Mouse (Mus musculus): ENCODE results near the gene BC035044. TPM values are rescaled to one million over a fixed set of nuclear protein-coding genes. Genes with fewer than 3 reads are reported as not detected.
"Not testable (repeated sequence)": the region's sequence is repeated elsewhere in the genome, so short reads cannot be mapped to it uniquely, and the experiment has no call there.

BC035044 gene
- polyA plus RNA-seq (2015; fragmentation: Nextera tagmentation; extraction: Ambion mirVana), result 0.46 and 0.60 TPM in 2 replicates

DNA sequence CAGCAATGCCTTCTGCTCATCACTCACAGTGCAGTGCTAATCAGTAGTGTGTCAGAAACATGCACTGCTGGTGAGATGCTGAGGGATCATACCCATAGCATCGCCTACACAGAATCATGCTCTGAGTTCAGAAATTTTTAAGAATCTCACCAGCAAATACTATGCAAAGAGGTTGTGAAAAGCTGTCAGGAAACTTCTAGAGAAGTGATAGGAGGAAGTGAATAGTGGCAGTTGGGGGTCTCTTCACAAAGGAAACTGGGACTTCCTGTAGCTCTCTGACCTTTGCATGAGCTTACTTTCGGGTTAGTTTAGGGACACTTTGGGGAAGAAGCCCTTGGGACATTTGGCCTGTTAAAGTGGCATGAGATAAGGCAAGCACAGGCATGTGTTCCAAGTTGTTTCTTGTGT lies at the start of gene BC035044:
Gene BC035044, minus strand, starts transcription at position 179 of the 408 bp plus-strand sequence.
- no peak within 1 kb of the TSS for H3K9ac ChIP-seq (replicated peaks)
- no peaks in the 10 kb centered on the region for H3K9me3 ChIP-seq
- H3K27ac ChIP-seq (replicated peaks), result no peak within 1 kb of the TSS
- ATAC-seq (replicated peaks), result no peak
- no peaks in the 10 kb centered on the region for H3K36me3 ChIP-seq
- no peak within 1 kb of the TSS for H3K4me3 ChIP-seq
- H3K27me3 ChIP-seq, result no peaks in the 10 kb centered on the region
- no peak within 1 kb of the TSS for H3K4me2 ChIP-seq (replicated peaks)
- 75% methylated on average over 2 of the region's 2 CpGs for WGBS
- H3K4me1 ChIP-seq, result no peaks in the 10 kb centered on the region

DNA sequence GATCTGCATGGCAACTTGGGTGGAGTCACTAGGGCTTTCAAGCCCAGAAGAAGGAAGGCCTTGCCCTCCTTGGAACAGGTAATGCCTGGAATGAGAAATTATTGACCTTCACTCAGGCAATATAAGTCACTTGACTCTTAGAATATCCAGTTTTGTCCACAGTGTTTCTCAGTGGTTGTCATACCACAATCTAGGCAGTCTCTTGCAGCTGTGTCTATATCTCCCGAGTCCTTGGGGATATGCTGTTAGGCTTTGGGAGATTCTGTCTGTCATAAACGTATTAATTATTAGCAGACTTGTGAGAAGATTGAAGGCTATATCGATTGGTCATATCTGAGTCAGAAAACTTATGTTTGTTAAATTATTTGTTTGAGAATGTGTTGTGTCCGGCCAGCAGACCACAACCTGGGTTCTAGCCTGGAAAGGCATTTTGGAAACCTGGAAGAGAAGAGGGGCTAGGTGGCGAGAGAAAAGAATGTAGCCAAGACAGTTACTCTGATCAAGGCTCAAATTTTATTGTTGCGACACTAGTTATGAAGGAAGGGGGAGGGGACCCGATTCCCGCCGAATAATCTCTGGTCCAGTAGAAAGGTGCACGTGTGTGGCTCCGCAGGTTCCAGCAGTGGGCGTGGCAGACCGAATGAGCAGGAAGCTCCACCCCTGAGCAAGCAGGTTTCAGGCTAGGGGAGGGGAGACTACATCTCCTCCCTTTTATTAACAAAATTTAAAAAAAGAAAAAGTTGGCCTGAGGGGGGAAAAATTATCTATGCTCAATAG lies 45.2 kb upstream of the BC035044 start:
- not testable (repeated sequence) for H3K4me2 ChIP-seq (replicated peaks); H3K4me3 ChIP-seq; H3K4me1 ChIP-seq; H3K9me3 ChIP-seq; H3K27me3 ChIP-seq; H3K36me3 ChIP-seq; H3K9ac ChIP-seq (replicated peaks); H3K27ac ChIP-seq (replicated peaks); ATAC-seq (replicated peaks)
- whole genome bisulfite sequencing, result 97% methylated on average over 5 of the region's 13 CpGs

DNA sequence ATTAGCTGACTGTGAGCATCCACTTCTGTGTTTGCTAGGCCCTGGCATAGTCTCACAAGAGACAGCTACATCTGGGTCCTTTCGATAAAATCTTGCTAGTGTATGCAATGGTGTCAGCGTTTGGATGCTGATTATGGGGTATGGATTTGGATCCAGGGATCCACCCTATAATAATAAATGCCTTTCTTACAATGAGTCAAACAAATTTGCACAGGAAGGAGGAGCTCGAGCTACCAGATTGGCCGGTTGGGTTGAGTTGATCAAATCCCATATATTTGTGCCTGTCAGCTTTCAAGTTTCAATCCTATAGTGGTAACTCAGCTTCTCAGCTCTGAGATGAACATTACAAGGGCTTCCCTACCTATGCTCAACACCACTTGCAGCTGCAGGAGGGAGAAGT lies 43.2 kb upstream of the BC035044 start, which contains the start of gene Clec2g:
Gene Clec2g, plus strand, starts transcription at position 301 of the 400 bp plus-strand sequence.
- H3K4me3 ChIP-seq; H3K27me3 ChIP-seq; H3K9ac ChIP-seq (replicated peaks); H3K27ac ChIP-seq (replicated peaks); H3K36me3 ChIP-seq; H3K4me2 ChIP-seq (replicated peaks); H3K4me1 ChIP-seq; H3K9me3 ChIP-seq; ATAC-seq (replicated peaks): not testable (repeated sequence)
- 88% methylated on average over 4 of the region's 4 CpGs for WGBS

DNA sequence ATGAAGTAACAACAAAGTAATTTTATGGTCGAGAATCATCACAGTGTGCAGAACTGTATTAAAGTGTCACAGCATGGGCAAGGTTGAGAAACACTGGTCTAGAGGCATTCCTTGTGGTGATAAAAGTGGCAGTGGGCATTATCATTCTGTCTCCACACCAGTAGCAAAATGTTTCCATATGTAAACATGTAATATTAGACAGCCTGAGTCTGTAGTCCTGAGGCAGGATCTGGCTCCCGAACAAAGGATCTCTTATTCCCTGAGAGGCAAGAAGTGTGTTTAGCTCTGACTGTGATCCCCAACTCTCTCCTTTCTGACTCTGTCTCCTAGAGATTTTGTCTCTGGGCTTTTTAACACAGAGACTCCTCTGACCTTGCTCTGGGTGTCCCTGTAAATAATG lies 42.1 kb upstream of the BC035044 start:
- 85% methylated on average over 2 of the region's 2 CpGs for WGBS
- H3K4me1 ChIP-seq, result no peaks in the 10 kb centered on the region
- H3K27me3 ChIP-seq, result no peaks in the 10 kb centered on the region
- H3K4me3 ChIP-seq, result no peak overlapping the region
- H3K9ac ChIP-seq (replicated peaks), result no peak overlapping the region
- no peak for ATAC-seq (replicated peaks)
- no peaks in the 10 kb centered on the region for H3K9me3 ChIP-seq
- no peaks in the 10 kb centered on the region for H3K36me3 ChIP-seq
- H3K4me2 ChIP-seq (replicated peaks), result no peak overlapping the region
- no peak overlapping the region for H3K27ac ChIP-seq (replicated peaks)

DNA sequence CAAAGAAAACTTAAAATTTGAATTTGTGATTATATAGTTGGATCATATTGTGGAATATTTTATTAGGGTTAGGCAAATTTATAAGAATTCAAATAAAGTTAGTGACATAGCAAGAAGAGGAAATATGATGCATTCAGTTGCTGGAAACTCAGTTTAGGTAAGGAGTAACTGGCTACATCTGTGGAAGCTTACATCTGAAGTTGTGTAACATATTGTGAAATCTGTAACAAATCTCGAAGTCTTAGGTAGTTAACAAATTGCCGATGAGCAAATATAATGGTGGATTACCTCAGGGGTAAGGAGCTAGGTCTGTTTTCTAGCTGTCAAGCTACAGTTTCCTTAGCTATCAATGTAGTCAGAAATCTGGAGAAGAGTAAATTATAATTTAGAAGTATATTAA lies 26.4 kb upstream of the BC035044 start:
- H3K4me1 ChIP-seq, result no peaks in the 10 kb centered on the region
- H3K4me2 ChIP-seq (replicated peaks), result no peak overlapping the region
- 92% methylated on average over 2 of the region's 2 CpGs for WGBS
- no peaks in the 10 kb centered on the region for H3K36me3 ChIP-seq
- no peak overlapping the region for H3K9ac ChIP-seq (replicated peaks)
- H3K9me3 ChIP-seq, result no peaks in the 10 kb centered on the region
- no peak for ATAC-seq (replicated peaks)
- H3K4me3 ChIP-seq, result no peak overlapping the region
- no peaks in the 10 kb centered on the region for H3K27me3 ChIP-seq
- H3K27ac ChIP-seq (replicated peaks), result no peak overlapping the region

DNA sequence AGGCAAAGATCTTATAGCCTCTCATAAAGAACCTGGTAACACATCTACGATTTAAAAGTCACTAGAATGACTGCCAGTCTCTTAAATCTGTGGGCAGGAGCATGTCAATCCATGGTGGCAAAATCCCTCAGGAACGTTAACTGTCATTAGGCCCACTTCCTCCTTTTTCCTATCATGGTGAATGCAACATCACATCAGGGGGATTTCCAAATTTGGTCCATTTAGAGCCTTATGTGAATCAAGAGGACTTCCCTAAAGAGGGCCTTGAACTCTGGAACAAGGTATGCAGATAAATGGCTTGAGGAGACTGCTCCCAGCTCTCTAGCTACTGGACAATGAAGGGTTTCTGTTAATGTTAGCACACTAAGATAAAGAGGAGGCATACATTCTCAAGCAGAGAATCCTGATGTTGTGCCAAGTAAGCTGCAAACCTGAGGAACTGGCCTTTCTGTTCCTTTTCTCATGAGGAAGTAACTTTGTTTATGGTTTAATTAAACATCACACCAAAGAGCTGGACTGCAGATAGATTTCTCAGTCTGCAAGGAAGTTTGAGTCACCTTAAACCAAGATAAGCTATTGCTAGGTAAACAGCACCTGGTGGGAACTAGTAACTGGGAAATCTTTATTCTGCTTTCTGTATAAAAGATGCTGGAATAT lies 22.8 kb upstream of the BC035044 start:
- no peaks in the 10 kb centered on the region for H3K27me3 ChIP-seq
- WGBS, result 83% methylated on average over 2 of the region's 2 CpGs
- H3K27ac ChIP-seq (replicated peaks), result no peak overlapping the region
- no peaks in the 10 kb centered on the region for H3K4me1 ChIP-seq
- no peak for ATAC-seq (replicated peaks)
- no peaks in the 10 kb centered on the region for H3K36me3 ChIP-seq
- H3K4me2 ChIP-seq (replicated peaks), result no peak overlapping the region
- no peak overlapping the region for H3K4me3 ChIP-seq
- no peaks in the 10 kb centered on the region for H3K9me3 ChIP-seq
- H3K9ac ChIP-seq (replicated peaks), result no peak overlapping the region

DNA sequence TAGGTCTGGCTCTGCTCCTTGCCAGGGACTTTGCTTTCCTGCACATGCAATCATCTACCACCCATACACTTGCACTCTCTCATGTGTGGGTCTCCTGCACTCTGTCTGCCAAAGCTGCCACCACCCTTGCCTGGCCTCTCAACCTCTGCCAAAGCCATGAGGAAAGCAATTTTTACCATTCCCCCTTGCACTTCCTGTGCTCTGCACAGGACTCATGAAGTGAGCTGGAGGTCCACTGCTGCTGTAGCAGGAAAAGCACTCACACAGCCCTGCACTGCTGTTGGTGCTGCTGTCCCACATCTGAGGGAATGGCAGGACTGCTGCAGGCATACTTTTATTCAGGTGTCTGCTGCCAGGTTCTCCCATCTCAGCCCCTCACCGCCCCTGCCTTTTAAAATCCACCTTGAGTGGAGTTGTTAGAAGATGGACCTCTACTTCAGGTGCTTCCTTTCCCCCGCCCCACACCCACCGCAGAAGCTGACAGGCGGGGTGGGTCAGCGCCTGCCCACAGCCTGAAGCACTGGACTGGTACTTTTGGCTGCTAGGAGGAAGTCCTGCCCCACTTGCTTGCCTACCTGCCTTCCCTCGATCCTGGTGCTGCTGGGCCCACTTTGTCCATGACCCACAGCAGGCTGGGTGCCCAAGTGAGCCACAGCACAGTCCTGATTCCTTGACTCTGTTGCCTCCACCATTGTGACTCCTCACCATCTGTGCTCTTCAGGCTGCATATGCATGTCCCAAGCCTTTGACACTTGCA lies 10.0 kb upstream of the BC035044 start:
- not testable (repeated sequence) for ATAC-seq (replicated peaks); H3K9ac ChIP-seq (replicated peaks); H3K4me1 ChIP-seq; H3K4me2 ChIP-seq (replicated peaks); H3K36me3 ChIP-seq; H3K9me3 ChIP-seq; H3K27ac ChIP-seq (replicated peaks); H3K27me3 ChIP-seq; H3K4me3 ChIP-seq
- WGBS, result 91% methylated on average over 6 of the region's 6 CpGs

DNA sequence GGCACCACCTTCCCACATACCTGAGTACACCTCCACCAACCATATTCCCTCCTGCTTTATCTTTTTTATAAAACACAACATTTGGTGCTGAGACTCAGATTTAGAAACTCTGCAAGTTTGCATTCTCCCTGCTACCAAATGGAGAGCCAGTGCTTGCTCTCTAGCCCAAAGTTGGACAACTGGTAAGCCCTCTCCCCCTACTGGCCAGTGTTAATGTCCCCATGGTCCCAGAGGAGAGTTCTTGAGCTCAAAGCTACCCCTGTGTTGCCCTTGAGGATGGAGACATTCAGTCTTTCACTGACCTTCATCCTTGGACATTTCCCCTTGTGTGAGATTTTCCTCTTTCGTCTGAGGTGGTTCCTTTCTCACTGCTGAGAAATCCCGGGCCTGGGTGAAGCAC lies 9.1 kb upstream of the BC035044 start:
- H3K27me3 ChIP-seq, result no peaks in the 10 kb centered on the region
- no peaks in the 10 kb centered on the region for H3K9me3 ChIP-seq
- H3K4me2 ChIP-seq (replicated peaks), result no peak overlapping the region
- H3K4me1 ChIP-seq, result no peaks in the 10 kb centered on the region
- H3K36me3 ChIP-seq, result no peaks in the 10 kb centered on the region
- no peak overlapping the region for H3K4me3 ChIP-seq
- no peak overlapping the region for H3K27ac ChIP-seq (replicated peaks)
- 82% methylated on average over 2 of the region's 2 CpGs for WGBS
- no peak for ATAC-seq (replicated peaks)
- H3K9ac ChIP-seq (replicated peaks), result no peak overlapping the region

DNA sequence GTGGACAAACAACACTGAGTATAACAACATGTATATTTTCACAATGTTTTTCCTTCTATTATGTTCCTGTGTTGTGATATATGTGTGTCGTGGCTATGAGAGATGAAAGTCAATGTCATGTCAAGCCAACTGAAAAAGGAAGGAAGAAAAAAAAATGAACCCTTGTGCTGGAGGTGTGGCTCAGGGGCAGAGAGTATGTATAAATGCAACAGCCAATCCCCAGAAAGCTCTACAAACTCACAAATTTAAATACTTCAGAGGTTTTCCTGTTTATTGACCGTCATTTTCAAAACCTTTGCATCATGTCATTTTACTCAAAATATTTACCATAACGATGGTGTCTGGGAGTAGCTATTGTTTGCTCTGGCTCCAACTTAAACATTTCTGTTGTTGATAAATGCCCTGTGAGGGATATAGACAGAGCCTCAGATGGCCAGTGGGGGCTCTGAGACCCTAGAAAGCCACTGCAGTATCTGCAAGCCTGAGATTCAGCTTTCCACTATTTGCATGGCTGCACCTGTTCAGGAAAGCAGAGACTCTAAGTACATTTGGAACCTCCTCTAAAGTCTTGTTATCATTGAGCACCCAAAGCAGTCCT lies 4.6 kb upstream of the BC035044 start:
- no peaks in the 10 kb centered on the region for H3K9me3 ChIP-seq
- no peak overlapping the region for H3K4me3 ChIP-seq
- no peak overlapping the region for H3K27ac ChIP-seq (replicated peaks)
- no peak overlapping the region for H3K9ac ChIP-seq (replicated peaks)
- H3K4me2 ChIP-seq (replicated peaks), result no peak overlapping the region
- WGBS, result 88% methylated on average over 3 of the region's 3 CpGs
- no peak for ATAC-seq (replicated peaks)
- H3K36me3 ChIP-seq, result no peaks in the 10 kb centered on the region
- no peaks in the 10 kb centered on the region for H3K4me1 ChIP-seq
- H3K27me3 ChIP-seq, result no peaks in the 10 kb centered on the region

DNA sequence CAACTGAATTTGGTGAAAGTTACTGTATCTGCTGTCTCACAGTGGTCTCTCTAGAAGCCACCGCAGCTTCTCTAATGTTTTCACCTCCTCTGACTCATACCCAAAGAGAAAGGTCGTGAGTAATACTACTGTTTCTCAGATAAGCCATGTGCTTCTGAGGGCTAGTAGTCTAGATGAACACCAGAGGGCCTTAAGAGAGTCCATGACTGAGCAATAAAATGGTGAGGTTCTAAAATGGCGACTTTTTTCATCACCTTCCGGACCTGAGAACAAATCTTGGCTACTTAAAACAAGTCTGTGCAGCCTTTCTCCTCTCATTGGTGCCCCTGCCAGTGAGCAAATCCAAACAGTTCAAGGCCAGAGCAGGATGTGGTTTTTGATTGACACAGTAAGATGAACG lies 2.1 kb downstream of the BC035044 start:
- no peak for ATAC-seq (replicated peaks)
- Histone ChIP-seq H3K27ac (replicated peaks) (no peak overlapping the region), H3K27me3 (no peaks in the 10 kb centered on the region), H3K4me2 (replicated peaks) (no peak overlapping the region), H3K4me3 (no peak overlapping the region), H3K4me1 (no peaks in the 10 kb centered on the region), H3K9ac (replicated peaks) (no peak overlapping the region), H3K9me3 (no peaks in the 10 kb centered on the region), H3K36me3 (no peaks in the 10 kb centered on the region)
- 77% methylated on average over 5 of the region's 5 CpGs for WGBS

DNA sequence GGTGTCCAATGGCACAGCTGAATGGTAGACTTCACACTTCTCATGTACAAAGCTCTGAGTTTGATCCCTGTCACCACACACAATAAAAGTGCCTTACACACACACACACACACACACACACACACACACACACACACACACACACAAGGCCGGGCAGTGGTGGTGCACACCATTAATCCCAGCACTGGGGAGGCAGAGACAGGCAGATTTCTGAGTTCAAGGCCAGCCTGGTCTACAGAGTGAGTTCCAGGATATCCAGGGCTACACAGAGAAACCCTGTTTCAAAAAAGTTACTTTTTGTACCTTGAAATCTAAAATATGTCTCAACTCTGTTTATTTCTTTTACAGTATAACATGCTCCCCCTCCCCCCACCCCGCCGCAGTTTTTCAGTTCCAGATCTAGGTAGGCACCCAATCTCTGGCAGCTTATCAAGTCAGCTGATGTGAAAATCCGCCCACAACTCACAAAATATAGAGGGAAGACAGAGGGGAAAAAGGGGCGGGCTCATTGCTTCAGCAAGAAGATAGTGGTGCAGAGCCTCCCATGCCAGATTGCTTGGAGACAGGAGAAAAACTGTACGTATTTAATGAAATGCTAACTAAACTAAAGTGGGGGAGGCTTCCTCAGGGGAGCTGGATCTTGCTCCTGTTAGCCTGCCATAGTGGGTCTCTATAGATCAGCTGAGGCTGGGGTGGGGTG lies 3.7 kb downstream of the BC035044 start, which contains the start of gene Clec2i:
Gene Clec2i, plus strand, starts transcription at position 498 of the 700 bp plus-strand sequence.
- not testable (repeated sequence) for H3K27me3 ChIP-seq; H3K9ac ChIP-seq (replicated peaks); ATAC-seq (replicated peaks); H3K4me1 ChIP-seq; H3K4me3 ChIP-seq; H3K36me3 ChIP-seq; H3K9me3 ChIP-seq; H3K4me2 ChIP-seq (replicated peaks); H3K27ac ChIP-seq (replicated peaks)
- WGBS, result 87% methylated on average over 6 of the region's 6 CpGs

Measured in forebrain, embryonic 15.5 days (tissue).